Mouse (Mus musculus): ENCODE data around the gene Olfr147. TPM values are rescaled to one million over a fixed set of nuclear protein-coding genes. Genes with fewer than 3 reads are reported as not detected.
"Not testable (repeated sequence)": the region's sequence is repeated elsewhere in the genome, so short reads cannot be mapped to it uniquely, and the experiment has no call there.

Gene Olfr147
- total RNA-seq (2021) = not detected
- long read RNA-seq, experiment 1 = 0 reads
- long read RNA-seq, experiment 2 = 0 reads

- intact Hi-C loops (cut with DNase I) = no loop called here
- H3K4me3 ChIP-seq = no peak within 1 kb of the TSS
- no peak for TF ChIP-seq CTCF (IDR thresholded peaks at IDR 0.05)
- DNase-seq = no peak
- no peak within 1 kb of the TSS for H3K27ac ChIP-seq
Observed at GRCm38 (mm10) chr9:38401398-38401797, at the start of gene Olfr147. Gene Olfr147, plus strand, starts transcription at chr9:38401698.

GRCm38 (mm10) chr9:38366596-38366995, 34.9 kb upstream of the Olfr147 start, which contains the start of gene Olfr250:
Gene Olfr250, plus strand, starts transcription at chr9:38366896.
- Histone ChIP-seq H3K4me3 (no peak within 1 kb of the TSS), H3K27ac (no peak within 1 kb of the TSS)
- TF ChIP-seq CTCF (IDR thresholded peaks at IDR 0.05) = no peak
- no peak for DNase-seq
- intact Hi-C loops (cut with DNase I) = no loop called here

GRCm38 (mm10) chr9:38376786-38377185, 24.7 kb upstream of the Olfr147 start, which contains the start of gene Olfr251:
Gene Olfr251, plus strand, starts transcription at chr9:38377086.
- intact Hi-C loops (cut with DNase I) = no loop called here
- Histone ChIP-seq H3K4me3 (no peak within 1 kb of the TSS), H3K27ac (no peak within 1 kb of the TSS)
- DNase-seq = no peak
- no peak for TF ChIP-seq CTCF (IDR thresholded peaks at IDR 0.05)

DNA sequence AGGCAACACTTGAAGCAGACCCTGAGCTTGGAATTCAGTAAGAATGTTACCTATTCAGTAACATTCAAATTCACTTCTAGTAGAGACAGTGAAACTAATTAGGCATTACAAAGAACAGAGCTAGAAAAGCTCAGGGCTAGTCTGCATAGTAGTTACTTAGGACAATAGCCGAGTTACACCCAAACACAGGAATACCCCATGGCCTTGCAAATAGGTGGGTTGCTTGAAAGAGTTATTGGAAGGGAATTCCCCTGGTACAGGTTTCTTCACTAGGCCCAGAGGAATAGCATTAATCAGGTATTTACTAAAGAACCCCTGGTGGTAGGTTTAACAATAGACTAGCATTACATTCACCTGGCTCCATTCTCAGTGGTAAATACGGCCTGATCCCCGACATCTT, 6.0 kb downstream of the Olfr147 start:
- intact Hi-C loops (cut with DNase I); DNase-seq; H3K27ac ChIP-seq: not testable (repeated sequence)

DNA sequence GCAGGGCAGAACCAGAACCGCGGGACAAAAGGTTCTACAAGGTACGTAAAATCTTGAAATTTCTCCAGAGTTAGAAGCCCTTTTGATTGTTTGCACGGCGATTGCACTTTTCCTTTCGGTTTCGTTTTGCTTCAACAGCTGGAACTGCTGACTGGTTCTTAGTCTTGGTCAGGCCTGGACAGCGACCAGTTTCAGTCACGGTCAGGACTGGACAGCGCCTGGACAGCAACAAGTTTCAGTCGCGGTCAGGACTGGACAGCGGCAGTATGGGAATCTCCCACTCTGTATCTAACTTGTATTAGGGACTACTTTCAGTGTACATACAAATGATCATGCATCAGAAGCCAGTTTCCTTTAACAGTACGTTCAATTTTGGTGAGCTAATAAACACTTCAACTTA, 12.0 kb downstream of the Olfr147 start:
- H3K27ac ChIP-seq; H3K4me3 ChIP-seq; intact Hi-C loops (cut with DNase I); DNase-seq: not testable (repeated sequence)

More for the DNA sequence above, 6.0 kb downstream of the Olfr147 start:
- not testable (repeated sequence) for H3K4me3 ChIP-seq

GRCm38 (mm10) chr9:38423801-38424200, 22.3 kb downstream of the Olfr147 start:
- Histone ChIP-seq H3K4me3 (no peak overlapping the region), H3K27ac (no peak overlapping the region)
- TF ChIP-seq CTCF (IDR thresholded peaks at IDR 0.05) = no peak
- intact Hi-C loops (cut with DNase I) = no loop called here
- DNase-seq = no peak

DNA sequence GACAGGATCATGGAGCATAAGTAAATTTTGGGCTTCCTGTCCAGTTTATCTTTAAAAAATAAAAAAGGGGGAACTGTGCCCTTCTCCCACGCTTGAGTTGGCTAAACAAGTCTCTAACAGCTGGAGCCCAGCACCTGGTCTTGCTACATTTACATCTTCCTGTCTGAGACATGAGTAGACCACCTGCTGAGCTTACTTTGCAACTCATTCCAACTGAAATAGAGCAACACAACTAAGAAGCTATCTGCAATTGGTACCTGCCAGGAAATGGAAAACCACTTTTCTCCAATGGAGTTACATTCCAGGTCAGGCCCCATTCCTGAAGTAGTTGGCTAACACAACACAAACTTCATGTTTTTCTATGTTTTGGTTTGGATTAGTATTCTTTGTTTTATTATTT, 25.5 kb downstream of the Olfr147 start:
- DNase-seq = no peak
- intact Hi-C loops (cut with DNase I) = no loop called here
- H3K4me3 ChIP-seq = no peak overlapping the region

DNA sequence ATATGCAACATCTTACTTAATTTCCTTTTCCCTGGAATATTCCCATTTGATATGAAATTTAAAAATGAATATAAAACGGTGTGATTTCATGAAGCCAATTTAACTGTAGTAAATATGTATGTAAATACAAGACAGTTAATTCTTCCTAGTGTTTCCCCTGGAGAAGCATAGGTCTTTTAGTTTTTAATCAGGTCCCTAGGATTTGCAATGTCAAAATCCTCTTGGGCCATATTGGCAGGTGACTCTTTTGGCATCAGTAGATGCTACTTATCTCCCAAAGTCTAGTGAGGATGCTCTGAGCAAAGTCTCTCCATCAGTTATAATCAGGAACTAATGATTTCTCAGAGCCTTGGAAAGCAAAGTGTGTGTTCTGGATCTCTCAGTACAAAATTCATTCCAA, 27.7 kb downstream of the Olfr147 start, which contains the start of gene Olfr901:
TSS of gene Olfr901 (plus strand) at position 301 of the 400 bp plus-strand sequence.
- TF ChIP-seq CTCF (IDR thresholded peaks at IDR 0.05) = no peak
- no peak for DNase-seq
- no peak within 1 kb of the TSS for H3K4me3 ChIP-seq
- H3K27ac ChIP-seq = no peak within 1 kb of the TSS
- intact Hi-C loops (cut with DNase I) = no loop called here

More for the DNA sequence above, 25.5 kb downstream of the Olfr147 start:
- no peak for TF ChIP-seq CTCF (IDR thresholded peaks at IDR 0.05)
- H3K27ac ChIP-seq = no peak overlapping the region

GRCm38 (mm10) chr9:38447352-38447751, 45.9 kb downstream of the Olfr147 start, which contains the start of gene Olfr902:
Gene Olfr902, plus strand, starts transcription at chr9:38447652.
- intact Hi-C loops (cut with DNase I) = no loop called here
- no peak for DNase-seq
- no peak within 1 kb of the TSS for H3K4me3 ChIP-seq
- no peak for TF ChIP-seq CTCF (IDR thresholded peaks at IDR 0.05)
- no peak within 1 kb of the TSS for H3K27ac ChIP-seq

Other genes with a start within 250 kb of the Olfr147 start
- gene Olfr891, start 220.9 kb upstream of the Olfr147 start, total RNA-seq (2021) = not detected
- gene Olfr893, start 193.3 kb upstream of the Olfr147 start, total RNA-seq (2021) = not detected
- gene Olfr894, start 183.6 kb upstream of the Olfr147 start, total RNA-seq (2021) = not detected
- gene Olfr143, start 148.9 kb upstream of the Olfr147 start, total RNA-seq (2021) = not detected
- not detected for gene Olfr895, start 133.8 kb upstream of the Olfr147 start, total RNA-seq (2021)
- gene Olfr896-ps1, start 110.6 kb upstream of the Olfr147 start, total RNA-seq (2021) = not detected
- gene Olfr25, start 72.6 kb upstream of the Olfr147 start, total RNA-seq (2021) = not detected
- gene Olfr898, start 53.3 kb upstream of the Olfr147 start, total RNA-seq (2021) = not detected
- gene Olfr250, start 34.8 kb upstream of the Olfr147 start, total RNA-seq (2021) = not detected
- gene Olfr251, start 24.6 kb upstream of the Olfr147 start, total RNA-seq (2021) = not detected
- not detected for gene Olfr901, start 27.8 kb downstream of the Olfr147 start, total RNA-seq (2021)
- not detected for gene Olfr902, start 46.0 kb downstream of the Olfr147 start, total RNA-seq (2021)
- not detected for gene Olfr904, start 61.4 kb downstream of the Olfr147 start, total RNA-seq (2021)
- gene Olfr905, start 69.4 kb downstream of the Olfr147 start, total RNA-seq (2021) = not detected
- not detected for gene Olfr906, start 85.4 kb downstream of the Olfr147 start, total RNA-seq (2021)
- gene Olfr907, start 94.1 kb downstream of the Olfr147 start, total RNA-seq (2021) = not detected
- not detected for gene Olfr911-ps1, start 119.9 kb downstream of the Olfr147 start, total RNA-seq (2021)
- gene Olfr910, start 136.2 kb downstream of the Olfr147 start, total RNA-seq (2021) = not detected
- not detected for gene Olfr912, start 178.5 kb downstream of the Olfr147 start, total RNA-seq (2021)
- not detected for gene Olfr913, start 191.1 kb downstream of the Olfr147 start, total RNA-seq (2021)
- not detected for gene Olfr914, start 203.4 kb downstream of the Olfr147 start, total RNA-seq (2021)